Mouse (Mus musculus): ENCODE data around the gene Hdgfl3.

Hdgfl3 gene

DNA sequence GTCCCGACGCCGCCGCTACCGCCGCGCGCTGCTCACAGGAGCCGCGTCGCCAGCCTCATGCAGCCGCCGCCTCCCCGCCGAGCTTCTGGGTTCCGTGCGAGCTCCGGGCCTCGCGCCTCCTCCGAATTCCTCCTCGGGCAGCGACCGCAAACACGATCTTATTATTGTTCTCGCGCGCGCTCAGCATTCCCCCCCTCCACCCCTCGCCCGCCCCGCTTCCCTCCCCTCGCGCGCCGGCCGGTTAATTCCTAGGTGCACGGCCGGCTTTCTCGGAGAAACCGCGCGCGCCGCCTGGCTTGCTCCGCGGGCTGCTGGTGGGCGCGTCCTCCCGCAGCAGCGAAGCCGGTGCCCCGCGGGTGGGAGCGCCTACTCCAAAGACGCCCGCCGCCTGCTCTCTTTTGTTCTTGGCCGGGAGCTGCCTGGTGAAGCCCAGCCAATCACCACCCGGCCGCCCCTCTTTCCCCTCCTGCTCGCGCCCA, at the start of gene Hdgfl3:
TSS of gene Hdgfl3 (minus strand) at position 207 of the 479 bp plus-strand sequence.
- TF ChIP-seq GATA4 (IDR thresholded peaks at IDR 0.05; ENCODE audit: insufficient replicate concordance, low read length): no peak

DNA sequence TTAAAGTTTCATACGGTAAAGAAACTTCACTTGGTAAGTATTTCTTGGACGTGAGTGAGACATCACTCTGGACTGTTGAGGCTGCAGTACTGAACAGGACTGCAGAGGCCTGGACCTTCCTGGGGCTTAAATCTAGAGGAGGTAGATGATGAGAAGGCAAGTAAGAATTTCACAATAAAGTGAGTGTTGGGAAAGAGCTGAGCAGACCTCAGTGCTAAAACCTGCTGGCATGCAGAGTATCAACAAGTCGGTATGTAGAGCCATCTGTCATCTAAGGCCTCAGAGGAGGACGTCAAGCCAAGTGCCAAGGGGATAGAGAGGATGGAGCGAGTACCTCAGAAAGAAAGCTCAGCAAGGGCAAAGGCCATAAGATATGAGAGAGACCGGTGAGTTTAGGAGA, 49.4 kb upstream of the Hdgfl3 start:
- no peak for TF ChIP-seq GATA4 (IDR thresholded peaks at IDR 0.05; ENCODE audit: insufficient replicate concordance, low read length)

DNA sequence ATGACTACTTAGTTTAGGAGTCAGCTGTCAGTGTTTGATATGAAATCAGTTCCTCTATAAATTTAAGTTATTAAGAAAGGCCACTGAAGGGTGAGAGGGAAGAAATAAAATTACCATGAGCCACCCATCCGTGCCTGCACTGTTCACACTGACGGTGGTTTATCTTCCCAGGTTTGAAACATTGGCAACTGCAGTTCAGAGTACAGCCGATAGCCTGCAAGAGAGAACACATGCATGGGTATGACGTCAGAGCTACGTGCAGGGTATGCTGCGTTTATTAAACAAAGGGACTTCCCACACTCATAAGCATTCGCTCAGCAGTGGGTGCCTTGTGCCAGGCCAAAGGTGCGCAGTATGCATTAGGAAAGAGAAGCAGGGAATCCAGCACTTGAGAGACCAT, 44.0 kb upstream of the Hdgfl3 start:
- no peak for TF ChIP-seq GATA4 (IDR thresholded peaks at IDR 0.05; ENCODE audit: insufficient replicate concordance, low read length)

GRCm38 (mm10) chr7:81974616-81975015, 40.3 kb upstream of the Hdgfl3 start:
- TF ChIP-seq GATA4 (IDR thresholded peaks at IDR 0.05; ENCODE audit: insufficient replicate concordance, low read length): no peak

DNA sequence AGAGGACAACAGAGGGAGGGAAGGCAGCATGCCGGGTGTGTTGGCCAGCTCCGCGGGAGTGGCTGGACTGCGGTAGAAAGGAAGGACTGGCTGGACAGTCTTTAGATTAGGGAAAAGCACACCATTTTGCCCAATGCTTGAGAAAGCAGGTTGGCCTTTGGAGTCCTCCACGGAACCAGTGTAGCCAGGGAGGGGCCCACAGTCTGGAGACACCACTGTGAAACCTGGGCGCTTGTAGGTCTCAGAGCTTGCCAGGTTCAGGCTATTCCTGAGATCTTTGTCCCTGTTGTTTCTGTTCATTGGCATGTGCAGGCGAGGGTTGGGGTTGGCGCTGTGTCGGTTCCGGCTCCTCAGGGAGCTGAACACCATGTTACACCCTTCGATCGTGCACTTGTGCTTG, 39.7 kb upstream of the Hdgfl3 start:
- no peak for TF ChIP-seq GATA4 (IDR thresholded peaks at IDR 0.05; ENCODE audit: insufficient replicate concordance, low read length)

DNA sequence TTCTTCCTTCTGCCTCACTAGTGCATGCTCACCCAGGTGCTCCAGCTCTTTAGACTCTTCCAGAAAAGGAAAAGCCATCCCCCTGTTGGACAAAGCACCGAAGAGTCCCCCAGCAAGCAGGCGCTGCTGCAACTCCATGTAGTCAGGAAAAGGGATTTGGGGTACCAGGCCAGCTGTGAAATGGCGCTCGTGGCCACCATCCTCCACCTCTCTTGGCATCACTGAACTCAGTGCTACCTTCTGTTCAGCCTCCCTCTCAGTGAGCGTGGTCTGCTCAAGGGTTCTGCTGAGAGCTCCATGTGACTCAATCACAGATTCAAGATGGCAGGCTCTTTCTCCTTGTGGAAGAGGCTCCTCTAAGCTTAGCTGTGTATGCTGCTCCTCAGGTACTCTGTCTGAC, 39.1 kb upstream of the Hdgfl3 start:
- no peak for TF ChIP-seq GATA4 (IDR thresholded peaks at IDR 0.05; ENCODE audit: insufficient replicate concordance, low read length)

DNA sequence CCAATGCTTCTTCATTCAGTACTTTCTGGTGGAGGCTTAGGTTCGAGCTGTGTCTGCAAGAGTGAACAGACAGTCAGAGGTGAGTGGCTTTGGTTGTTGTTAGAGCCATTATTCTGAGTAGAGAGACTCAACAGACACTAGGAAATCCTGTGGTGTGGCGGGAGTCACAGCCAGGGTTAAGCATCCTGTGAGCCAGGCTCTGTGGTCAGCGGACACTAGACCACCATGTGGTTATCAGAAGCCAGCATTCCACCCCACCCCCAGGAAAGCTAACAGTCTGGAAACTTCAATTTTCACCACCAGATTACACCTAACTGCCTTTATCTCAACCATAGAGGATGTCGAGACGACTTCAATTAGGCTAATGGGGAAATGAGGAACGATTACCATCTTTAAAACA, 34.7 kb upstream of the Hdgfl3 start:
- no peak for TF ChIP-seq GATA4 (IDR thresholded peaks at IDR 0.05; ENCODE audit: insufficient replicate concordance, low read length)

GRCm38 (mm10) chr7:81968451-81968850, 34.2 kb upstream of the Hdgfl3 start:
- no peak for TF ChIP-seq GATA4 (IDR thresholded peaks at IDR 0.05; ENCODE audit: insufficient replicate concordance, low read length)

GRCm38 (mm10) chr7:81966195-81966594, 31.9 kb upstream of the Hdgfl3 start:
- TF ChIP-seq GATA4 (IDR thresholded peaks at IDR 0.05; ENCODE audit: insufficient replicate concordance, low read length): no peak

GRCm38 (mm10) chr7:81959704-81960103, 25.4 kb upstream of the Hdgfl3 start:
- no peak for TF ChIP-seq GATA4 (IDR thresholded peaks at IDR 0.05; ENCODE audit: insufficient replicate concordance, low read length)

DNA sequence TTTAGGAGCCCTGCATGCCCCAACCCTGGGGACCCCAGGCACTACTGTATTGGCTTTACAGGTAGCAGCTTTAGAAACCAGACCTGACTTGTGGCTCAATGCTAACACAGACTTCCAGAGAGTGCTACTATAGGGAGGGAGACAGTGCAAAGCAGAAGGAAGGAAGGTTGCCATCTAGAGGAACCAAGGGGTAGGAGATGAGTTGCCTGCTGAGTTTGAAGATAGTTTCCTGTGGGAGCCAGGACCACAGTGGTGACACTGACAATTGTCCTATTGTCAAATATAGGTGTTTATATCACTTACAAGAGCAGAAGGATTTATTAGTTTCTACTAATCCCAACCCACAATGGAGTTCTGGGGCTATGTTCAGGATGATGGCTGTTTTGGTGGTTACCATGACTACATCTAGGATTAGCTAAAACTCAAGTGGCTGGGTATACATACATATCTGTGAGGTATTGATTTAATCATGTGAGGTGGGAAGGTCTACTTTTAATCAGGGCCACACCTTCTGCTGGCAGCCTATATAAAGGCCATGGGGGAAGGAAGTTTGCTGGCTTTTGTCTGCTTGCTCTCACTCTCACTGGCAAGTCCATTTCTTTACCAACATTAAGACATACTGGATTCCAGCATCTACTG, 20.1 kb upstream of the Hdgfl3 start:
- no peak for TF ChIP-seq GATA4 (IDR thresholded peaks at IDR 0.05; ENCODE audit: insufficient replicate concordance, low read length)

- TF ChIP-seq GATA4 (IDR thresholded peaks at IDR 0.05; ENCODE audit: insufficient replicate concordance, low read length): no peak
Observed at GRCm38 (mm10) chr7:81950499-81950898, 16.2 kb upstream of the Hdgfl3 start.

DNA sequence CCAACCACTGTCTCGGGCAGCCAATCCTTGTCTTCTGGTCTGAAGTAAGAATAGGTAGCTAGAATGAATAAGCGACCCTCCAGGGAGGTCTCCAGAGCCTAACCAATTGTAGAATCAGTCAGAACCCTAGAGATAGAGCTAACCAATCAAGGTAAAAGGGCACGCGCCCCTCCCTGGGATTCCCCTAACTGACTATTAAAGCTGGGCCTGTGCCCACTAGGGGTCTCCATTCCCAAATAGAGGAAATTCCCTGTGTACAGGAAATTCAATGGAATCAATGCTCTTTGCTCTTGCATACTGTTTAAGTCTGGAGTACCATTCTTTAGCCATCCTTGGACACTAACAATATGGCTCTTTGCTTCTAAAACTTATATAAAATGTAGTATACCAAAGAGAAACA, 11.1 kb upstream of the Hdgfl3 start:
- no peak for TF ChIP-seq GATA4 (IDR thresholded peaks at IDR 0.05; ENCODE audit: insufficient replicate concordance, low read length)

DNA sequence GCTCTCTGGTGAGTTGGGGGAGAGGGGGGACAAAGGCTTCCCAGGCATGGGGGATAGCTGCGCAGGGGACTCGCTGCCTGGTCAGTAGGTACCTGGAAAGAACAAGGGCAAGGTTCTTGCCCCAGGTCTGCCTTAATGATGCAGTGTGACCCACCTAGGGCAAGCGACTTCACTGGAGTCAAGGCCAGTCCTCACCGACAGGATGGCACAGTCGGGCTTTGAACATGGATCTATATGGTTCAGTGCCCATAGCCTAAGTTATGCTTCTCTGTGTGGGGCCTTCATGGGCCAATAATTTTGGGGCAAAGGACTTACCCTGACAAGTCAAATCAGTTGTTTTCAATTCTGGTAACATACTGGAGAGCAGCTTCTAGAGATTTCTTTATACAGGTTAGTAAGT, 533 bp upstream of the Hdgfl3 start:
- no peak for TF ChIP-seq GATA4 (IDR thresholded peaks at IDR 0.05; ENCODE audit: insufficient replicate concordance, low read length)

DNA sequence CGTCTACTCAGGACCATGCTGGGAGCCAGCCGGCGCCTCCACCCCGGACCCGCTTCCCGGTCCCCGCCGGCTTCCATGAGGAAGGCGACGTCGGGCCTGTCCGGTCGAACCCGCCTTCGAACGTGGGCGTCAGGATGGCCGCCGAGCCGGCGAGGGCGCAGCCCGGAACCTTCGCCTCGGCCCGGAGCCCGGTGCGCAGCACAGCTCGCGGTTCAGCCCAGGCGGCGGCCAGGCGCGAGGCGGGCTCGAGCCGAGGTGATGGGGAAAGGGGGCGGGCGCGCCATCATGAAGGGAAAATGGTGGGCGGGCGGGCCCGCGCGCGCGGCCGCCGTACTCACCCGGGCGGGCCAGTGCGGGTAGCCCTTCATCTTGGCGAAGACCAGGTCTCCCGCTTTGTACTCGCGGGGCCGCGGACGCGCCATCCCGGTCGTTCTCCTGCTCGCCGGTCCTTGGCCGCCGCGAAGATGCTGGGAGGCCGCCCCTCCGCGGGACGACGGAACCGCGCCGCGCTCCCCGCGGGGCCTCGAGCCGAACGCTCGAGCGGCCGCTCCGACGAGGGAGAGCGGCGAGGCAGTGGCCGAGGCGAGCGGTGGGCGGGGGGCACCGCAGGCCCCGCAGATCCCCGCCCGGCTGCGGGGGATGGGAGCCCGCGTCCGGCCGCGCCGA, 539 bp downstream of the Hdgfl3 start:
- TF ChIP-seq GATA4 (IDR thresholded peaks at IDR 0.05; ENCODE audit: insufficient replicate concordance, low read length): no peak

DNA sequence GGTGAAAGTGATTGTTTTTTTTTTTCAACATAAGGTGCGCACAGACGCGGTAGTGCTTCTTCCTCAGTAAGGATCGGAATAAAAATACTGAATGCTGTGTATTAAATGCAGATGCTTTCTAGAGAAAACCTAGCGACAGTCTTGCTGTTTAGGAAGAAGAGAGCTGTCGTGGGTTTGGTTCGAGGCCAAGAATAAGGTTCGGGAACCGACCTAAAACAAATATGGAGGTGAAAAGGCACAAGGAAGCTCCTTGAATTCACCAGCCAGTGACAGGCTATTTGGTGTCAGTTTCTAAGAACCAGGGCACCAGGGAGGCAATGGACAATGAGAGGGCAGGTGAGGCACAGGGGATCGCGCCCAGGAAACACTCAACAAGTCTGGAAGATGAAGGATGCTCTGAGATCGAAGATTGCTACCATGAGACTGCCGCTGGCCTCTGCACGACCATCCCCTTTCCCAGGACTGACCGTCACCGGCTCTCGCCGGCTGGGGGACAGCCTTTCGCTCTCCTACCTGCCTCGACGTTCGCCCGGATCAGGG, 1.1 kb downstream of the Hdgfl3 start:
- no peak for TF ChIP-seq GATA4 (IDR thresholded peaks at IDR 0.05; ENCODE audit: insufficient replicate concordance, low read length)
